11 mouse cellular contexts compared by ENCODE assay signal in genomic region chr9:98194356-98194755, GRCm38 (mm10).
DNase-seq lines count a peak whose midpoint lies in the region.
"Had no signal": no experiment of that assay in that cellular context is flagged by ENCODE, and none has a peak within 500 bp of the region (broad histone marks: within the 10 kb centered on the region; RNA-seq: fewer than 3 reads in every experiment).

No protein-coding gene starts in this region.

- peak; percentile 24 for DNase-seq in cerebellum, adult 9-11 months
- no peak for DNase-seq in cerebellum, postnatal 36 days
- peak; percentile 32 to 46 for DNase-seq in frontal cortex, postnatal 14 days (ENCODE audit: low spot score in 2 of 2)
- peak; percentile 67 to 78 for DNase-seq in layer of hippocampus, postnatal 36 days
- peak; percentile 39 to 52 for DNase-seq in right cerebral cortex, adult 2 months (ENCODE audit: low spot score in 2 of 2)
- no peak for DNase-seq in heart, adult 11 months
- no peak for DNase-seq in retina, embryonic 14.5 days (ENCODE audit: low spot score)
- DNase-seq in spleen, adult 12 weeks (ENCODE audit: low spot score): no peak
- DNase-seq: adrenal gland, postnatal 36 days; kidney, postnatal 14 days; thymus, adult 2 months had no signal

Comparison
In these comparisons a context has a peak if more than half of its experiments do, and no peak if none do; other contexts are left out.
1. DNase-seq: peak in cerebellum, adult 9-11 months (single experiment), frontal cortex, postnatal 14 days (2 of 2), layer of hippocampus, postnatal 36 days (2 of 2) and right cerebral cortex, adult 2 months (2 of 2); none in cerebellum, postnatal 36 days (0 of 2), heart, adult 11 months (single experiment), retina, embryonic 14.5 days (single experiment) and spleen, adult 12 weeks (single experiment).